Mouse (Mus musculus) heart, adult 2 months (tissue): ENCODE data around the gene Rasgrp4. TPM values are rescaled to one million over a fixed set of nuclear protein-coding genes. Genes with fewer than 3 reads are reported as not detected.
A peak's percentile ranks its signal among the peaks of the same experiment; 100 is the strongest.

Source experiments
- DNase-seq, 2 experiments: peaks; one replicate each; pipeline ENCODE4 v3.0.0; 2021
- H3K27ac ChIP-seq: fragments of 200-600 bp; 2 replicates; pipeline ENCODE4 v1.8.1; 2022
- H3K27me3 ChIP-seq: fragments of 200-500 bp; 2 replicates; pipeline ENCODE4 v1.6.1; 2012; ENCODE audit warnings: mild to moderate bottlenecking, low read length, inconsistent platforms, mixed read lengths; ENCODE audit not compliant: control insufficient read depth, insufficient read depth
- H3K36me3 ChIP-seq: fragments of 200-500 bp; 2 replicates; pipeline ENCODE4 v1.6.1; 2012; ENCODE audit warnings: low read length, inconsistent platforms; ENCODE audit not compliant: control insufficient read depth, insufficient read depth
- H3K4me1 ChIP-seq: fragments of 200-500 bp; 2 replicates; pipeline ENCODE4 v1.6.1; 2011; ENCODE audit warnings: low read length; ENCODE audit not compliant: control insufficient read depth, insufficient read depth
- H3K4me3 ChIP-seq: fragments of 200-600 bp; 2 replicates; pipeline ENCODE4 v1.8.1; 2022
- H3K79me2 ChIP-seq: fragments of 200-500 bp; replicated peaks from 2 replicates; pipeline ENCODE4 v1.6.1; 2012; ENCODE audit warnings: mild to moderate bottlenecking, inconsistent platforms, low read length, moderate library complexity, mixed read lengths; ENCODE audit not compliant: control insufficient read depth, insufficient read depth
- H3K9ac ChIP-seq: fragments of 200-500 bp; 2 replicates; pipeline ENCODE4 v1.6.1; 2012; ENCODE audit warnings: low read depth, mild to moderate bottlenecking, control low read depth, inconsistent platforms, low read length, mixed read lengths
- CTCF ChIP-seq: fragments of 200-600 bp; IDR thresholded peaks from 2 replicates; pipeline ENCODE4 v1.8.1; 2022; ENCODE audit warnings: antibody characterized with exemption, mild to moderate bottlenecking, moderate library complexity
- EP300 ChIP-seq: fragments of 200-500 bp; IDR thresholded peaks from 2 replicates; pipeline ENCODE4 v1.6.1; 2011; ENCODE audit warnings: low read depth, low read length, control low read depth; ENCODE audit not compliant: insufficient read depth
- POLR2A ChIP-seq: fragments of 200-500 bp; IDR thresholded peaks from 2 replicates; pipeline ENCODE4 v1.6.1; 2011; ENCODE audit warnings: mild to moderate bottlenecking, low read depth, low read length, control low read depth; ENCODE audit not compliant: insufficient read depth
- WGBS: fragments of 180-500 bp; shearing (Covaris S2); methylation state at CpG from one replicate; pipeline ENCODE4 v1.1.7; 2018; 5-methylcytosine and 5-hydroxymethylcytosine counted together
- intact Hi-C: fragments of 180-260 bp; cut with DNase I; formaldehyde crosslinking; loops from one replicate; pipeline ENCODE4 v1.15.1; 2025
- polyA plus RNA-seq: library from polyadenylated mRNA; depleted of rRNA; stranded (reverse); fragments of >200 nt; gene quantifications from 2 replicates; pipeline ENCODE4 v1.2.3, GENCODE M21; 2012
- total RNA-seq, 2 experiments: library from RNA; stranded (reverse); gene quantifications; 2 replicates each; pipeline ENCODE4 v1.2.3; 2021

Rasgrp4 gene
- total and polyA plus RNA-seq, 3 experiments, result 1.4 to 3.6 (median 1.4) TPM

- H3K4me3 ChIP-seq, result no peak overlapping the region
- intact Hi-C loops, result no loop called here
- no peaks in the 10 kb centered on the region for H3K4me1 ChIP-seq
- DNase-seq, result no peak
- no peaks in the 10 kb centered on the region for H3K27me3 ChIP-seq
- 75% methylated on average over 8 of the region's 8 CpGs for WGBS
- H3K36me3 ChIP-seq, result no peaks in the 10 kb centered on the region
- H3K27ac ChIP-seq, result no peak overlapping the region
- H3K79me2 ChIP-seq, result no peaks in the 10 kb centered on the region
- TF ChIP-seq EP300 (no peak), CTCF (no peak), POLR2A (no peak)
- H3K9ac ChIP-seq, result no peak overlapping the region
Measured at GRCm38 (mm10) chr7:29141416-29141815, 6.8 kb downstream of the Rasgrp4 start.

GRCm38 (mm10) chr7:29144006-29144405, 9.4 kb downstream of the Rasgrp4 start:
- 74% methylated on average over 4 of the region's 4 CpGs for WGBS
- DNase-seq, result peak in 1 of 2 experiments; percentile 29
- Histone ChIP-seq H3K27ac (no peak overlapping the region), H3K4me1 (no peaks in the 10 kb centered on the region), H3K4me3 (no peak overlapping the region), H3K36me3 (no peaks in the 10 kb centered on the region), H3K27me3 (no peaks in the 10 kb centered on the region), H3K79me2 (no peaks in the 10 kb centered on the region), H3K9ac (no peak overlapping the region)
- no peak for TF ChIP-seq POLR2A
- TF ChIP-seq EP300, result no peak
- TF ChIP-seq CTCF, result no peak
- intact Hi-C loops, result no loop called here

- Histone ChIP-seq H3K4me1 (no peaks in the 10 kb centered on the region), H3K4me3 (no peak overlapping the region), H3K27ac (no peak overlapping the region), H3K36me3 (no peaks in the 10 kb centered on the region), H3K79me2 (no peaks in the 10 kb centered on the region), H3K27me3 (no peaks in the 10 kb centered on the region), H3K9ac (no peak overlapping the region)
- 88% methylated on average over 7 of the region's 7 CpGs for WGBS
- no peak for DNase-seq
- intact Hi-C loops, result no loop called here
- no peak for TF ChIP-seq EP300
Measured at GRCm38 (mm10) chr7:29146625-29147367, 12.1 kb downstream of the Rasgrp4 start.

DNA sequence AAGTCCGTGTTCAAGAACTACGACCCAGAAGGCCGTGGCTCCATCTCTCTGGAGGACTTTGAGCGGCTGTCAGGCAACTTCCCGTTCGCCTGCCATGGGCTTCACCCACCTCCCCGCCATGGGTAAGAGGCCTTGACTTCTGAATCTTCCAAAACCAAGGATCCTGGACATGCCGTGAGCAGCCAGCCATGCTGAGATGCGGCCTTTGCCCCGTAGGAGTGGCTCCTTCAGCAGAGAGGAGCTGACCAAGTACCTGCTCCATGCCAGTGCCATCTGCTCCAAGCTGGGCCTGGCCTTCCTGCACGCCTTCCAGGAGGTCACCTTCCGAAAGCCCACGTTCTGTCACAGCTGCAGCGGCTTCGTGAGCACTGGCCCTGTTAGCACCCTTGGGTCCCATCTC, 14.1 kb downstream of the Rasgrp4 start:
- DNase-seq, result no peak
- no peak overlapping the region for H3K9ac ChIP-seq
- 88% methylated on average over 15 of the region's 15 CpGs for WGBS
- no peaks in the 10 kb centered on the region for H3K36me3 ChIP-seq
- H3K4me3 ChIP-seq, result no peak overlapping the region
- H3K27ac ChIP-seq, result no peak overlapping the region
- intact Hi-C loops, result no loop called here
- TF ChIP-seq POLR2A, result no peak
- TF ChIP-seq EP300, result no peak
- no peak for TF ChIP-seq CTCF
- no peaks in the 10 kb centered on the region for H3K4me1 ChIP-seq
- no peaks in the 10 kb centered on the region for H3K79me2 ChIP-seq
- no peaks in the 10 kb centered on the region for H3K27me3 ChIP-seq

DNA sequence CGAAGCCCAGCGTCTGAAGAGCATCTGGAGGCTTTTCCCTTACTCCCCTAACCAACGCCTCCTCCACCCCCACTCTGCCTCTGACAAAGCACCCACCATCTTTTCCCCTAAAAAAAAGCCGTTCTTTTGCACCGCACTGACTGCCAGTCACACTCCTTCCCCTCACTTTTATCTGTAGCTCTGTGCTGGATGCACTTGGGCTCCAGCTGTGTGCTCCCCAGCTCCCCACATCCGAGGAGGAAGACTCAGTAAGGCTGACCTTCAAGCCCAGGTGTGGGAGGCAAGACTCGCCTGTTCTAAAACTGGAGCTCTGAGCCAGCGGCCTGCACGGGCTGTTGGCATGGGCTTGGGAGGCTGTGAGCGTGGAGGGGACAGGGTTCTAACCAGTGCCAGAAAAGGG, 16.8 kb downstream of the Rasgrp4 start:
- H3K79me2 ChIP-seq, result no peaks in the 10 kb centered on the region
- 61% methylated on average over 10 of the region's 10 CpGs for WGBS
- TF ChIP-seq EP300, result no peak
- TF ChIP-seq CTCF, result no peak
- TF ChIP-seq POLR2A, result no peak
- no peak for DNase-seq
- no peaks in the 10 kb centered on the region for H3K27me3 ChIP-seq
- peaks cover 2% of the 10 kb centered on the region; the same call in 1 of the 2 replicates for H3K4me1 ChIP-seq
- no peak overlapping the region for H3K27ac ChIP-seq
- no peak overlapping the region for H3K9ac ChIP-seq
- intact Hi-C loops, result no loop called here
- H3K36me3 ChIP-seq, result no peaks in the 10 kb centered on the region
- no peak overlapping the region for H3K4me3 ChIP-seq

DNA sequence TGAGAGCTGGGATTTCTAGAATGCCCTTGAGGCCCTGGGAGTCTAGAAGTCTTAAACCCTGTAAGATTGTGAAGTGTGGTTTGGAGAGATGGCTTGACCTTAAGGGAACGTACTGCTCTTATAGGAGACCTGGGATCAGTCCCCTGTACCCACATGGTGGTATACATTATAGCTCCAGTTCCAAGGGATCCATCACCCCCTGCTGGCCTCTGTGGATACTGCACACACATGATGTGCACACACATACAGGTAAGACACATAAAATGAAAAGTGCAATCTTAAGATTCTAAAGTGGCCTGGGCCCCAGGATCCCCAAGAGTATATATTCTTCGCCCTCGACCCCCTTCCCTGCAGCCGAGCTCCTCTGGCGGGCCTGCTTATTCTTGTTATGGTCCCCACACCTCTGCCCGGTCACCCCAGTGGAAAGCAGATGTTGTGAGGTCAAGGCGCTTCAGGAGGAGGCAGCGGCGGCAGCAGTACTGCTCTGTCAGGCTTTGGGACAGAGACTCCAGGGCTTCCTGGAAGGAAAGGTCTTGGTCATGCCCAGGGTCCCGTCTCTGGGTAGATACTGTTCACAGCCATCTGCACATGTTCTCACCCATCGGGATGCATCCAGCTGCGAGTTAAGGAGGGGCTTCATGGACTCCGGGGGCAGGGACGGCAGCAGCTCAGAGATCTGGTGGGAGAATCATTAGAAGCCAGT, 19.5 kb downstream of the Rasgrp4 start:
- WGBS, result 95% methylated on average over 14 of the region's 14 CpGs
- intact Hi-C loops, result no loop called here

More for the DNA sequence above, 19.5 kb downstream of the Rasgrp4 start:
- H3K27me3 ChIP-seq, result peaks cover under 1% of the 10 kb centered on the region; the same call in 1 of the 2 replicates
- peaks cover 2% of the 10 kb centered on the region; the same call in 1 of the 2 replicates for H3K4me1 ChIP-seq
- no peak for DNase-seq
- no peak for TF ChIP-seq POLR2A
- TF ChIP-seq CTCF, result peak; percentile 37
- no peak for TF ChIP-seq EP300
- no peak overlapping the region for H3K27ac ChIP-seq
- H3K4me3 ChIP-seq, result no peak overlapping the region
- no peaks in the 10 kb centered on the region for H3K36me3 ChIP-seq
- H3K9ac ChIP-seq, result no peak overlapping the region
- no peaks in the 10 kb centered on the region for H3K79me2 ChIP-seq
